Mouse (Mus musculus) cerebellum, postnatal 36 days (tissue): ENCODE measurements at regions not wholly inside any gene's neighbourhood (a gene's known extent, or its start where the extent isn't known, plus 50 kb on each side); places are given as distances from the start of the nearest gene placed in this dataset.

Source experiments
- DNase-seq, 2 experiments: peaks; one replicate each; pipeline ENCODE4 v3.0.0; 2021 to 2022; ENCODE audit warnings: mixed read lengths in 2 of 2

DNA sequence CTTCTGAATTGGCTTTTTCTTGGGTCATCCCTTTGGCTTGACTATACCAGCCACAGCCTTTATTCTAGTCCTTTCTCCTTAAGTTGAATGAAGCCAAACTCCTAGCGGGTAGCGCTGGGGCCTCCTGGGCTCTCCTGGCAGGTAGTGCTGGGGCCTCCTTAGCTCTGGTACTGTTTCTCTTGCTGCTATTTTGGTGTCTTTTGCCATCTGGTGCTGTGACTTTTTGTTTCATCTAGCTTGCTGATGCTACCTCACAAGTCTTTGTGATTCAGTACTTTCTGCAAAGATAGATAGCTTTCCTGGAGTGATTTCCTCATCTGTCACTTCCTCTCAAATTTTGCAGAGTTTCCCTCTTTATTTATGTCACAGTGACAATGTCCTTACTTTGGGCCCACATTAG is 90.1 kb downstream of the Tmem200c start:
- DNase-seq, result no peak

DNA sequence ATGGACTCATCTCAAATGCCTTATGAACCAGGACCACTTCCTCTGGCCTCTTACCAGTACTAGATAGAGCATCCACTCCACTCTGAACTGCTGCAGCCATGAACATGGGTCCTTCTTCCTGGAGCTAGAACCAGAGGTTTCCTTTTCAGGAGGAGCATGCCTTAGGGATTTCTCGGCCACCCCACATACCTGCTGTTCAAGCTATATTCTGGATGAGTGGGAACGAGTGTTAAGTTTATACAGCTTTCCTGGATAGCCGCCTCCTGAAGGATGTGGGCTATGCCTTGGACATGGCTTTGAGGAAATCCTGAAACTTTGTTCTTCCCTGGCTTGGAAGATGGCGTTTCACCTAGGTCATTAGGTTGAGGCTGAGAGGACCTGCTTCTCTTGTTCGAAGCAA is 91.8 kb downstream of the Tmem200c start:
- DNase-seq, result no peak

GRCm38 (mm10) chr17:68923271-68923670 is 96.8 kb downstream of the Tmem200c start:
- DNase-seq, result no peak

GRCm38 (mm10) chr17:68927418-68927817 is 101.0 kb downstream of the Tmem200c start:
- no peak for DNase-seq

DNA sequence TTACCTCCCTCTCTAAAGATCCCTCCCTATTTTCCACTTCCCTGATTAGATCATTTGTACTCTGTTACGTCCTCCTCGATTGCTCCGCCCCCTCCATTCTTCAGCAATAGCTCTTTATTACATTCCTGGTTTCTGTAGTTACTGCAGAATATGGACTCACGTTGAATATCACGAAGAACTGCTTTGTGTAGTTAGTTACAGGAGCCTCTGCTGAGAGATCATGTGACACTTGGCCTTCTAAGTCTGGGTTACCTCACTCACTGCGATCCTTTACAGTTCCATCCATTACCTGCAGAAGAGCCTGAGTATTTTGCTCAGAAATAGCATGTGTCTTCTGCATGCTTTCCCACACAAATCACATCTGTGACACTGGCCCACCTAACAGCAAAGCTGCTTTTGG is 102.3 kb downstream of the Tmem200c start:
- DNase-seq, result no peak

GRCm38 (mm10) chr17:68933265-68933664 is 106.8 kb downstream of the Tmem200c start:
- no peak for DNase-seq

GRCm38 (mm10) chr17:68934066-68934465 is 107.6 kb downstream of the Tmem200c start:
- no peak for DNase-seq

DNA sequence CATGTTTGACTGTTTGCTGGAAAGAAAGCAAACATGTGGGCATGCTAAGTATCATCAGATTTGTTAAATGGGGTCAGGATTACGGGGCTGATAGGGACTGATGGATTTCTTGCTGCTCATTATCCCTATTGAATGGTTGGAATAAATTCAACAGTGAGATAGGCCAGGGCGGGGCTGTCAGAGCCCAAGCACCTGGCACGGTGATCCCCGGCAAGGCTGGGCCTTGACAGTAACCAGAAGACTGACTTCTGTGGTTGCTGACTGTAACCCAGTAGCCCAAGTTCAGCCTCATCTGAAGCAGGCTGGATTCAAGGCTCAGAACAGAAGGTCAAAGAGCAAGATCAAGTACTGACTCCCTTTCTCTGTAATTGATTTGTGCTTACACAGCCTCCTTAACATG is 109.6 kb downstream of the Tmem200c start:
- DNase-seq, result no peak

DNA sequence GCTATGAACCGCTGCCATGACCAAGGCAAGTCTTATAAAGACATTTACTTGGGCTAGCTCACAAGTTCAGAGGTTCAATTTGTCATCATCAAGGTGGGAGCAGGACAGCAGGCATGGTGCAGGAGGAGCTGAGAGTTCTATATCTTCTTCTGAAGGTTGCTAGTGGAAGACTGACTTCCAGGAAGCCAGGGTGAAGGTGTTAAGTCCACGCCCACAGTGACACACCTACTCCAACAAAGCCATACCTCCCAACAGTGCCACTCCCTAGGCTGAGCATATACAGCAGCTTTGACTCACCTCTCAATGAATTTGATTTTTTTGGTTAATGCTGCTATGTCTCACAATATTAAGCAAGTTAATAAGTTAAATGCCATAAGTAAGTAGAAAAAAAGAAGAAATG is 119.2 kb upstream of the Epb41l3 start:
- DNase-seq, result no peak

GRCm38 (mm10) chr17:68961160-68961559 is 114.3 kb upstream of the Epb41l3 start:
- DNase-seq, result no peak

GRCm38 (mm10) chr17:68975606-68976005 is 99.9 kb upstream of the Epb41l3 start:
- no peak for DNase-seq

DNA sequence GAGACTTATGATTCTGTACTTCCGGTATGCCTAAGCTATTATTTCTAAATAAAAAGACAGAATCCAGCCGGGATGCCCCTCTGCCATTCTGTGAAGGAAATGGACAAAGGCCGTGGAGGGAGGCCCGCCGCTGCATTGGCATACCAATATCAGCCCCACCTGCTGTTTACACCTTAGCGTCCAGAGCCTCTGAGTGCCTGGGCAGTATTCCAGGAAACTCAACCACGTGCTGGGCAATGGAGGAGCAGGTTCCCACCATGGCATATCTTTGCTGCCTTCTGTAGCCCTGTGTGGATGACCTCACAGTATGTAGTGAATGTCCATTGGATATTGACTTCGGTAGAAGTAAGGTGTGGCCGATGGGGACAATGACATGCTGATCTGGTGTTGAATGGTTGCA is 97.3 kb upstream of the Epb41l3 start:
- DNase-seq, result peak in 1 of 2 experiments; percentile 7

DNA sequence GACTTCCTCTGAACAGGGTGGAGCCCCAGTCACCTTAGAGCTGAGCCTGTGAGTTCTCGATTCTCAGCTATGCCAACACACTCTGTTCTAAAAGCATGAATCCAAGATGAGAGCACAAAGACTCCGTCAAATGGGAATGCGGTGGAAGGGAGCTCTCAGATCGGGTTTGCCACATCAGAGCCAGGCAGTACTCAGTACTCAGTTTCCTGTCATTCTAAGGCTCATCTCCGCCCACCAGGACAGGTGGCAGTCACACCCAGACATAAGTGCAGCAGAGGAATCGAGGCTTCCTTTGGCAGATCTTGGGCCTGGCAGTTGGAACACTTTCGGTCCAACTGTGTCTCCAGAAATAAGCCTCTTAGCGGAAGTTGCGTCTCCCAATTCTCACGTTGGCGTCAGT is 94.4 kb upstream of the Epb41l3 start:
- peak in 1 of 2 experiments; percentile 6 for DNase-seq

DNA sequence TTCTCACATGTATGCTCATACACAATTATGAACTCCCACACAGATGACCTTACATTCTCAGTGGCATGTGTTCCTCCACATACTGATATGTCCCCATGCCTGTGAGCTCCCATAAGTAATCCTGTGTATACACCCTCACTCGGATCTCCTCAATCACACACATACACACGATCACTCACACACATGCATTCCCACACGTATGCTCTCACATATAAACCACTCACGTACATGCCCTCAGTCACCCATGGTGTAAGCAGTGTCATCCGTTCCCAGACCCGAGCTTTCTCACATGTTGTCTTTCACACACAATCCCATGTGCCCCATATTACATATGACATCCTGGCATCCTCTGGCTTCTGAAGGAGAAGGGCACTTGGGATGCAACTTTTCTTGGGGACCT is 93.4 kb upstream of the Epb41l3 start:
- DNase-seq, result no peak

- DNase-seq, result no peak
These were observed 75.6 kb upstream of the Epb41l3 start for GRCm38 (mm10) chr17:68999913-69000312.

GRCm38 (mm10) chr17:69004051-69004450 is 71.4 kb upstream of the Epb41l3 start:
- DNase-seq, result peak; percentile 50 to 63

DNA sequence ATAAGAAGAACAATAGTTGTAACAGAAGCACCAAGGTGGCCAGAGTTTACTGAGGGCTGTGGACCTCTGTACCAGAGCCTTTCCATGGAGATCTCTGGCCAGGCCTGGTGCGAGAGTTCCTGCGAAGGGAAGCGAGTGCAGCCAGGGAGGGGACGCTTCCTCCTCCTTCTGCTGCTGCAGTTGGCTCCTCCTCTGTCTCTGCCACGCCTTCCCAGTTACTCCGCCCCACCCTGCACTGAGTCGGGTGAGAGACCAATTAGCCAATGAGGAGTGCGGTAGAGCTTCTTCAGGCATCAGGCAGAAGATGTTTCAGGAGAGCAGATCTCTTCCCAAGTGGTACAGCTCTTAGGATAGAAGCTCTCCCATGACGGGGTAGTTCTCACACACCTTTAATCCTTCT is 69.2 kb upstream of the Epb41l3 start:
- no peak for DNase-seq
